Mouse (Mus musculus) adrenal gland, postnatal 10 days (tissue): ENCODE data around the gene Srcin1. TPM values are rescaled to one million over a fixed set of nuclear protein-coding genes. Genes with fewer than 3 reads are reported as not detected.

Experiments
- DNase-seq: peaks from one replicate; pipeline ENCODE4 v3.0.0; 2021; ENCODE audit warnings: mixed read lengths
- total RNA-seq, 2 experiments: library from RNA; stranded (reverse); gene quantifications; 2 replicates each; pipeline ENCODE4 v1.2.3; 2021

Gene Srcin1
- total RNA-seq, 2 experiments from 2014 or later = 7.1 to 10.1 TPM

- no peak for DNase-seq
Measured at GRCm38 (mm10) chr11:97555144-97555543, 20.8 kb downstream of the Srcin1 start.

GRCm38 (mm10) chr11:97552151-97552550, 23.8 kb downstream of the Srcin1 start:
- DNase-seq = no peak

- DNase-seq = no peak
Measured at GRCm38 (mm10) chr11:97548757-97549156, 27.2 kb downstream of the Srcin1 start.

GRCm38 (mm10) chr11:97547957-97548706, 27.9 kb downstream of the Srcin1 start:
- no peak for DNase-seq

GRCm38 (mm10) chr11:97546804-97547411, 29.1 kb downstream of the Srcin1 start:
- peak; percentile 59 for DNase-seq

- DNase-seq = no peak
Measured at GRCm38 (mm10) chr11:97545808-97546560, 30.0 kb downstream of the Srcin1 start.

GRCm38 (mm10) chr11:97543883-97544282, 32.1 kb downstream of the Srcin1 start:
- DNase-seq = no peak

GRCm38 (mm10) chr11:97543181-97543733, 32.7 kb downstream of the Srcin1 start:
- peak; percentile 74 for DNase-seq

- no peak for DNase-seq
Measured at GRCm38 (mm10) chr11:97542171-97543150, 33.5 kb downstream of the Srcin1 start.

GRCm38 (mm10) chr11:97540604-97541003, 35.4 kb downstream of the Srcin1 start:
- no peak for DNase-seq

GRCm38 (mm10) chr11:97540136-97540535, 35.9 kb downstream of the Srcin1 start:
- no peak for DNase-seq

- DNase-seq = no peak
Measured at GRCm38 (mm10) chr11:97539622-97540021, 36.4 kb downstream of the Srcin1 start.

- no peak for DNase-seq
Measured at GRCm38 (mm10) chr11:97537580-97538089, 38.4 kb downstream of the Srcin1 start.

- DNase-seq = peak; percentile 40
Measured at GRCm38 (mm10) chr11:97536835-97537579, 39.0 kb downstream of the Srcin1 start.

- no peak for DNase-seq
Measured at GRCm38 (mm10) chr11:97536083-97536747, 39.8 kb downstream of the Srcin1 start.

- DNase-seq = no peak
Measured at GRCm38 (mm10) chr11:97535660-97536059, 40.3 kb downstream of the Srcin1 start.

GRCm38 (mm10) chr11:97535308-97535630, 40.7 kb downstream of the Srcin1 start:
- no peak for DNase-seq

- peak; percentile 48 for DNase-seq
Measured at GRCm38 (mm10) chr11:97534442-97535307, 41.3 kb downstream of the Srcin1 start.

- DNase-seq = no peak
Measured at GRCm38 (mm10) chr11:97533653-97534052, 42.3 kb downstream of the Srcin1 start.
